Mouse (Mus musculus) megakaryocyte, embryonic 14.5 days (primary cell): Measurements from ENCODE around the gene Parg.

Experiments used
- FLI1 ChIP-seq: IDR thresholded peaks from 2 replicates; pipeline ENCODE4 v1.6.1; 2012; ENCODE audit warnings: low read length, inconsistent platforms, mixed read lengths
- GATA1 ChIP-seq: IDR thresholded peaks from 3 replicates; pipeline ENCODE4 v1.6.1; 2012; ENCODE audit warnings: mixed read lengths, low read length, inconsistent platforms, borderline replicate concordance

DNA sequence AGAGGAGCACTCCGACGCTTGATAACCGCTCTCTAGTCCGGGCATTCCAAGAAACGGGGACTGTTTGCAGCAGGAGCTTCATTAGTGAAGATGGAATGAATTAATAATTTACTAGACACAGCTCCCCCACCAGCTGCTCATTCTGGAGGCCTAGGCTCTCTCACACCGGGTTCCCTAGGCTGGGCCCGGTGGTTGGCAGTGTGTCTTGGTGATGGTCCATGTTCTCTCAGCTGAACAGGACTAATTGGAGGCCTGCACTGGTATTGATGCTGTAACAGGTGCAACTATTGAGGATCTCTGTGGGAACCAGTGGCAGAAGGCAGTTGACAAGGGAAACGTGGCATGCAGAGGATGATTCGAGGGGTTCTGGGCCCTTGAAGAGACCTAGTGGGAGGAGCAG, 125.6 kb downstream of the Parg start:
- no peak for TF ChIP-seq GATA1
- no peak for TF ChIP-seq FLI1
